Mouse (Mus musculus): ENCODE data around the gene Tas1r3. TPM values are rescaled to one million over a fixed set of nuclear protein-coding genes. Genes with fewer than 3 reads are reported as not detected.

Tas1r3 gene
- total and polyA plus RNA-seq, 3 experiments = 0.62 to 54.9 (median 1.1) TPM

DNA sequence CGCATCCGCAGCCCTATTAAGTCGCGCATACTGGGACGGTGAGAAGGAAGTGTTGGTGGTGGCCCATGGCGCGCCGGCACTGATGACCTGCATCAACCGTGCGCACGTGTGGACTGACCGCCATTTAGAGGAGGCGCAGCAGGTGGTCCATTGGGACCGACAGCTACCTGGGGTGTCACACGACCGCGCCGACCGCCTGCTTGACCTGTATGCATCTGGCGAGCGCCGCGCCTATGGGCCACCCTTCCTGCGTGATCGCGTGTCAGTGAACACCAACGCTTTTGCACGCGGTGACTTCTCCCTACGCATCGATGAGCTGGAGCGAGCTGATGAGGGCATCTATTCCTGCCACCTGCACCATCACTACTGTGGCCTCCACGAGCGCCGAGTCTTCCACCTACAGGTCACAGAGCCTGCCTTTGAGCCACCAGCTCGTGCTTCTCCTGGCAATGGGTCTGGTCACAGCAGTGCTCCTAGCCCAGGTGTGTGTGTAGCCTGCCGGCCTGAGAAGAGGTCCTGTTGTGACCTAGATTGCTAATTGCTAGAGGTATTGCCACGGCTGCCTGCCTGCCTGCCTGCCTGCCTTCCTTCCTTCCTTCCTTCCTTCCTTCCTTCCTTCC, 21.4 kb downstream of the Tas1r3 start:
- no peak for DNase-seq (ENCODE audit: low read depth, low spot score)
- Histone ChIP-seq H3K79me2 (ENCODE audit: control insufficient read depth, insufficient read depth, low read length, poor library complexity) (peaks cover 2% of the 10 kb centered on the region; the same call in 1 of the 2 replicates), H3K27me3 (ENCODE audit: control insufficient read depth in 1 of 2, insufficient read depth in 2 of 2, low read length in 2 of 2) (no peaks in the 10 kb centered on the region), H3K9ac (ENCODE audit: control insufficient read depth, low read depth, low read length, poor library complexity, severe bottlenecking) (no peak overlapping the region), H3K4me3 (ENCODE audit: control insufficient read depth in 1 of 2, insufficient read depth in 1 of 2, low read depth in 2 of 2, low read length in 2 of 2) (no peak overlapping the region), H3K27ac (ENCODE audit: control insufficient read depth, low read depth, low read length) (no peak overlapping the region), H3K9me3 (replicated peaks; ENCODE audit: insufficient read depth, low read length) (no peaks in the 10 kb centered on the region), H3K36me3 (ENCODE audit: control insufficient read depth in 1 of 2, insufficient read depth in 2 of 2, low read length in 2 of 2) (no peaks in the 10 kb centered on the region; a peak in 1 of 4 replicates), H3K4me1 (ENCODE audit: control insufficient read depth in 1 of 2, insufficient read depth in 2 of 2, low read length in 2 of 2) (0 out of 4 replicates have a peak, but pooled peaks cover 0 to 3% of the 10 kb centered on the region in 2 experiments)
- no peak for TF ChIP-seq GATA1 (IDR thresholded peaks at IDR 0.05; ENCODE audit: low read depth, low read length)
- TF ChIP-seq MAFK (IDR thresholded peaks at IDR 0.05; ENCODE audit: borderline replicate concordance, low read depth, low read length) = no peak
- TF ChIP-seq MAX (IDR thresholded peaks at IDR 0.05; ENCODE audit: low read length) = no peak

DNA sequence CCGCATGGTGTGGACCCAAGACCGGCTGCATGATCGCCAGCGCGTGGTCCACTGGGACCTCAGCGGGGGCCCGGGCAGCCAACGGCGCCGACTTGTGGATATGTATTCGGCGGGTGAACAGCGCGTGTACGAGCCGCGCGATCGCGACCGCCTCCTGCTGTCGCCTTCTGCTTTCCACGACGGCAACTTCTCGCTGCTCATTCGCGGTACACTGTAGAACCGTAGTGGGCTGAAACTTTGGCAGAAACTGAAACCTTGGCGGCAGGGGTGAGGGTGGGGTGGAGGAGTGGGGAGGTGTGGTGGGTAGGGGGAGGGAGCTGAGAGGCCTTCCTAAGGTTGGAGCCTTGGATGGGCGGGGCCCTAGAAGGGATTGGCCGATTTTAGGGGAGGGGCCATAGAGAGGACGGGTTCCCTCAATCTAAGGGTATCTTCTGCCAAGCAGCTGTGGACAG, 22.1 kb downstream of the Tas1r3 start:
- DNase-seq (ENCODE audit: low read depth, low spot score) = peak; percentile 93
- Histone ChIP-seq H3K27me3 (ENCODE audit: control insufficient read depth in 1 of 2, insufficient read depth in 2 of 2, low read length in 2 of 2) (no peaks in the 10 kb centered on the region), H3K27ac (ENCODE audit: control insufficient read depth, low read depth, low read length) (peak overlapping the region; percentile 38; the same call in 1 of the 2 replicates)

More for the DNA sequence above, 22.1 kb downstream of the Tas1r3 start:
- 0 out of 4 replicates have a peak, but pooled peaks cover 0 to 3% of the 10 kb centered on the region in 2 experiments for H3K4me1 ChIP-seq (ENCODE audit: control insufficient read depth in 1 of 2, insufficient read depth in 2 of 2, low read length in 2 of 2)
- no peaks in the 10 kb centered on the region for H3K9me3 ChIP-seq (replicated peaks; ENCODE audit: insufficient read depth, low read length)
- H3K79me2 ChIP-seq (ENCODE audit: control insufficient read depth, insufficient read depth, low read length, poor library complexity) = peaks cover 2% of the 10 kb centered on the region; the same call in 1 of the 2 replicates
- TF ChIP-seq SIN3A (IDR thresholded peaks at IDR 0.05; ENCODE audit: low read length) (peak; percentile 51; the same call in 1 of the 2 replicates), CHD1 (IDR thresholded peaks at IDR 0.05; ENCODE audit: low read depth, low read length) (no peak), MXI1 (IDR thresholded peaks at IDR 0.05; ENCODE audit: low read depth, low read length) (peak; percentile 81; the same call in 1 of the 2 replicates), MAZ (IDR thresholded peaks at IDR 0.05; ENCODE audit: low read depth, low read length) (peak; percentile 68; the same call in 1 of the 2 replicates), CTCF (IDR thresholded peaks at IDR 0.05 in 2 of 3, conservative IDR thresholded peaks at IDR 0.05 in 1 of 3; ENCODE audit: control insufficient read depth in 1 of 3, insufficient read depth in 1 of 3, low read depth in 2 of 3, low read length in 3 of 3, poor library complexity in 1 of 3, severe bottlenecking in 1 of 3) (peak in 2 of 3 experiments; percentile 40 to 45; a peak in 3 of 6 replicates), NELFE (IDR thresholded peaks at IDR 0.05; ENCODE audit: low read depth, low read length) (peak; percentile 40; the same call in 1 of the 2 replicates), SMC3 (IDR thresholded peaks at IDR 0.05; ENCODE audit: low read depth, low read length) (0 out of 2 replicates have a peak, but pooled peaks have one; percentile 6), TBP (IDR thresholded peaks at IDR 0.05; ENCODE audit: low read depth, low read length) (peak; percentile 11; the same call in 1 of the 2 replicates), ELF1 (IDR thresholded peaks at IDR 0.05; ENCODE audit: low read depth, low read length) (no peak), HCFC1 (IDR thresholded peaks at IDR 0.05; ENCODE audit: low read depth, low read length) (no peak), MAX (IDR thresholded peaks at IDR 0.05; ENCODE audit: low read length) (peak; percentile 17; the same call in 1 of the 2 replicates), UBTF (IDR thresholded peaks at IDR 0.05; ENCODE audit: borderline replicate concordance, insufficient read depth, low read depth, low read length) (no peak), ZNF384 (IDR thresholded peaks at IDR 0.05; ENCODE audit: low read depth, low read length) (no peak), TCF12 (IDR thresholded peaks at IDR 0.05; ENCODE audit: low read depth, low read length) (0 out of 2 replicates have a peak, but pooled peaks have one; percentile 6), POLR2A (IDR thresholded peaks at IDR 0.05; ENCODE audit: control insufficient read depth in 1 of 2, insufficient read depth in 1 of 2, low read depth in 1 of 2, low read length in 2 of 2, poor library complexity in 1 of 2) (peak; percentile 43 to 64; a peak in 1 of 4 replicates)
- peak overlapping the region; percentile 78 to 91 for H3K4me3 ChIP-seq (ENCODE audit: control insufficient read depth in 1 of 2, insufficient read depth in 1 of 2, low read depth in 2 of 2, low read length in 2 of 2)
- H3K36me3 ChIP-seq (ENCODE audit: control insufficient read depth in 1 of 2, insufficient read depth in 2 of 2, low read length in 2 of 2) = no peaks in the 10 kb centered on the region; a peak in 1 of 4 replicates
- peak overlapping the region; percentile 83 for H3K9ac ChIP-seq (ENCODE audit: control insufficient read depth, low read depth, low read length, poor library complexity, severe bottlenecking)

Data from MEL (cell line).